Mouse (Mus musculus): Measurements from ENCODE around the gene Dnajb4.
"Not testable (repeated sequence)": the region's sequence is repeated elsewhere in the genome, so short reads cannot be mapped to it uniquely, and the experiment has no call there.

The Dnajb4 gene

GRCm38 (mm10) chr3:152142989-152143695, 67.0 kb downstream of the Dnajb4 start:
- peak; percentile 44 for DNase-seq

GRCm38 (mm10) chr3:152142146-152142545, 68.0 kb downstream of the Dnajb4 start:
- DNase-seq = no peak

DNA sequence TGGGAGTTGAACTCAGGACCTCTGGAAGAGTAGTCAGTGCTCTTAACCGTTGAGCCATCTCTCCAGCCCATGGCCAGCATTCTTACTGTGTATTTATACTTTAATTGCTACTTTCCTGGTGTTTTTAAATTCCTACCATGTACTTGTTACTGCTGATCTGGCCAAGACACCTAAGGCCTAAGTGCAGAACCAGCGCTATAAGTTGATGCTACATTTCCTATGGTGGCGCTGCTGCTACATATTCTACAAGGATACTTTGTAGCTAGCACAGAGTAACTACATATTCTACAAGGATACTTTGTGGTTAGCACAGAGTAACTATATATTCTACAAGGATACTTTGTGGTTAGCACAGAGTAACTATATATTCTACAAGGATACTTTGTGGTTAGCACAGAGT, 70.8 kb downstream of the Dnajb4 start:
- DNase-seq = not testable (repeated sequence)

DNA sequence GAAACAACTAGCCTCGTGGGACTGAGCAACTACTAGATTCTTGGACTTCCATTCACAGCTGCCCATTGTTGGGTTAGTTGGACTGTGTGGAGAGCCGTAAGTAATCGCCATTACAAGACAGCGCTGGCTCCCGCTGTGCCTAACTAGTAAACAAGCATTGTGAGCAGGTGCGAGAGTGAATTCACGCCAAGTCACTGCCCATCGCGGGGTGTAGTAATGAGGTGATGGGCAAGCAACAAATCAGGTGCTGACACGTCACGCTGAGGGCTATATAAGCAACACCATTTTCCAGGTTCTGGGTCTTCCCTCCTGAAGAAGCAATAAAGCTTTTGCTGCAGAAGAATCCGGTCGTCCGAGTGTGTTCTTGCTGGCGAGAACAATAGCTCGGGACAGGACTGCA, 74.0 kb downstream of the Dnajb4 start:
- not testable (repeated sequence) for DNase-seq

DNA sequence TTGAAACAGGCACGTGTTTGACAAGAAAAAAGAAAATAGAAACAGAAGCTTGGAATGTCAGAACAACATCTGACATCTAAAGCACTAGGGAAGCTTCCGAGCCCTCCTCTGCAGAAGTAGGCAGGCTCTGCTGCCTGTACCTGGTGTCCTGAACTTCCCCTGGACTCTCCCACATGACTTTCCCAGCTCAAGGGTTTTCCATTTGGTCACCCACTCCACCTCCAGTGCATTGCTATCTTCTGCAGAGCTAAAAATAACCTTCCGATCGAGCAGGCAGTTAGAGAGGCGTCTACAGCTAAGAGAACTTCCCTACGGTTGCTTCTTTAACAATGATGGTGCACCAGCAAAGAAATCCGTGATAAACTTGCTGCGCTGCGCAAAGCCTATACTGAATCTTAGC, 76.5 kb downstream of the Dnajb4 start:
- peak; percentile 31 for DNase-seq

GRCm38 (mm10) chr3:152130963-152131362, 79.1 kb downstream of the Dnajb4 start:
- DNase-seq = no peak

- not testable (repeated sequence) for DNase-seq
These were observed 80.7 kb downstream of the Dnajb4 start for GRCm38 (mm10) chr3:152129426-152129825.

GRCm38 (mm10) chr3:152128631-152129030, 81.5 kb downstream of the Dnajb4 start:
- no peak for DNase-seq

Data from lung, postnatal 10 days (tissue).